Mouse (Mus musculus) MEL (cell line): ENCODE measurements around the gene Olfr1024.

ENCODE experiments used
- CTCF ChIP-seq, 3 experiments: IDR thresholded peaks in 2 of 3; conservative IDR thresholded peaks in 1 of 3; 2 replicates each; pipeline ENCODE4 v1.5.1; 2011 to 2012; ENCODE audit warnings: low read length in 3 of 3, low read depth in 2 of 3, mild to moderate bottlenecking in 2 of 3, improper control_type of control experiment in 1 of 3, inconsistent platforms in 1 of 3, mixed read lengths in 1 of 3, moderate library complexity in 1 of 3; ENCODE audit not compliant: control insufficient read depth in 1 of 3, insufficient read depth in 1 of 3, poor library complexity in 1 of 3, severe bottlenecking in 1 of 3
- EP300 ChIP-seq, 2 experiments: IDR thresholded peaks; 2 replicates each; pipeline ENCODE4 v1.6.1; 2011; ENCODE audit warnings: improper control_type of control experiment in 2 of 2, low read length in 2 of 2, low read depth in 1 of 2, mild to moderate bottlenecking in 1 of 2
- MAFK ChIP-seq: IDR thresholded peaks from 2 replicates; pipeline ENCODE4 v1.6.1; 2011; ENCODE audit warnings: low read depth, mild to moderate bottlenecking, low read length, improper control_type of control experiment, borderline replicate concordance
- POLR2A ChIP-seq, 2 experiments: IDR thresholded peaks; 2 replicates each; pipeline ENCODE4 v1.6.1; 2011 to 2012; ENCODE audit warnings: low read length in 2 of 2, mild to moderate bottlenecking in 2 of 2, control low read depth in 1 of 2, improper control_type of control experiment in 1 of 2, low read depth in 1 of 2, moderate library complexity in 1 of 2; ENCODE audit not compliant: control insufficient read depth in 1 of 2, insufficient read depth in 1 of 2, poor library complexity in 1 of 2
- POLR2AphosphoS5 ChIP-seq: IDR thresholded peaks from 2 replicates; pipeline ENCODE4 v1.6.1; 2012; ENCODE audit warnings: low read depth, borderline replicate concordance, mild to moderate bottlenecking, inconsistent platforms, low read length, moderate library complexity, mixed read lengths
- TAL1 ChIP-seq: IDR thresholded peaks from 2 replicates; pipeline ENCODE4 v1.6.1; 2012; ENCODE audit warnings: mild to moderate bottlenecking, inconsistent platforms, low read length, moderate library complexity, mixed read lengths

DNA sequence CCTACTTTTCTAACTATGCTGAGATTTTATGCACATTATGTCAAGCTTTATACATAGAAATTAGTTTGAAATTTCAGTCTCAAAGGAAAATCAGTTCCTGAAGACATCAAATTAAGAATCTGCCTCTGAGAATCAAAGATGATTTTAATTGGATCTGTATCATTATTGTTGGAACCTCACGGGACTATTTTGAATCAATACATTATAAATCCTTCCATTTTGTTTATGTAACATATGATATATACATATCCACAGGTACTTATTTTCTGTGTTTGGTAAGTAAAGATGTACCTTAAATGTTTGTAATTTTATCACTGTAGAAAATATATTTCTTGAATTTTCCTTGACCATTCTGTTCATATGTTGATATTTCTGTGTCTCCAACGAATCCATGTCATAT is 19.5 kb downstream of the Olfr1024 start, which contains the start of gene Olfr1023:
- TF ChIP-seq CTCF (IDR thresholded peaks at IDR 0.05 in 2 of 3, conservative IDR thresholded peaks at IDR 0.05 in 1 of 3; ENCODE audit: control insufficient read depth in 1 of 3, insufficient read depth in 1 of 3, low read depth in 2 of 3, low read length in 3 of 3, poor library complexity in 1 of 3, severe bottlenecking in 1 of 3) = no peak
- TF ChIP-seq TAL1 = no peak
- TF ChIP-seq POLR2AphosphoS5 = no peak
- TF ChIP-seq EP300 (IDR thresholded peaks at IDR 0.05; ENCODE audit: low read depth in 1 of 2, low read length in 2 of 2) = no peak
- TF ChIP-seq POLR2A (IDR thresholded peaks at IDR 0.05; ENCODE audit: control insufficient read depth in 1 of 2, insufficient read depth in 1 of 2, low read depth in 1 of 2, low read length in 2 of 2, poor library complexity in 1 of 2) = no peak
- TF ChIP-seq MAFK = no peak
